Mouse (Mus musculus): ENCODE data around the gene Ptms.

GRCm38 (mm10) chr6:124931525-124932313 lies 11.8 kb upstream of the Ptms start:
- TF ChIP-seq GATA1 (IDR thresholded peaks at IDR 0.05; ENCODE audit: low read length) (no peak), TAL1 (IDR thresholded peaks at IDR 0.05; ENCODE audit: low read length) (no peak)
